Mouse (Mus musculus) G1E (cell line): ENCODE data around the gene Pnpla1. TPM values are rescaled to one million over a fixed set of nuclear protein-coding genes. Genes with fewer than 3 reads are reported as not detected.

Source experiments
- ATAC-seq: 2 replicates; pipeline ENCODE4 v1.8.0; 2016; ENCODE audit warnings: mild to moderate bottlenecking; ENCODE audit not compliant: insufficient number of reproducible peaks, poor library complexity, low FRiP score, severe bottlenecking; ENCODE audit errors: extremely low read depth
- DNase-seq: peaks from one replicate; pipeline ENCODE4 v3.0.0; 2012; ENCODE audit warnings: low spot score
- H3K27me3 ChIP-seq: 2 replicates; pipeline ENCODE4 v1.6.1; 2012; ENCODE audit warnings: mild to moderate bottlenecking, low read length, inconsistent platforms; ENCODE audit not compliant: insufficient read depth
- H3K36me3 ChIP-seq: replicated peaks from 2 replicates; pipeline ENCODE3; 2012; ENCODE audit warnings: mild to moderate bottlenecking, inconsistent platforms
- H3K4me1 ChIP-seq: 2 replicates; pipeline ENCODE4 v1.6.1; 2012; ENCODE audit warnings: low read depth, low read length, inconsistent platforms, mixed read lengths; ENCODE audit not compliant: insufficient read depth
- H3K4me3 ChIP-seq: 2 replicates; pipeline ENCODE4 v1.5.1; 2012; ENCODE audit warnings: low read depth, mild to moderate bottlenecking, inconsistent platforms, low read length, moderate library complexity, mixed read lengths
- H3K9me3 ChIP-seq: replicated peaks from 2 replicates; pipeline ENCODE4 v1.6.1; 2012; ENCODE audit warnings: inconsistent platforms
- CTCF ChIP-seq: IDR thresholded peaks from 2 replicates; pipeline ENCODE4 v1.5.1; 2012; ENCODE audit warnings: low read depth, low read length, inconsistent platforms, mixed read lengths
- GATA1 ChIP-seq: IDR thresholded peaks from 2 replicates; pipeline ENCODE4 v1.6.1; 2012; ENCODE audit warnings: borderline replicate concordance, low read length, inconsistent platforms, mixed read lengths
- GATA2 ChIP-seq: IDR thresholded peaks from 2 replicates; pipeline ENCODE4 v1.6.1; 2012; ENCODE audit warnings: low read depth, low read length, inconsistent platforms, borderline replicate concordance
- POLR2AphosphoS5 ChIP-seq: IDR thresholded peaks from 2 replicates; pipeline ENCODE4 v1.6.1; 2012; ENCODE audit warnings: low read depth, low read length, inconsistent platforms; ENCODE audit not compliant: insufficient replicate concordance
- TAL1 ChIP-seq: conservative IDR thresholded peaks from 2 replicates; pipeline ENCODE4 v1.6.1; 2012; ENCODE audit warnings: low read depth, low read length, inconsistent platforms, mixed read lengths
- polyA plus RNA-seq: library from polyadenylated mRNA; stranded (reverse); fragments of >175 nt; gene quantifications from 2 replicates; pipeline ENCODE4 v1.2.3, GENCODE M21; 2012
- total RNA-seq, 2 experiments: library from RNA; stranded (forward) in 1 of 2; stranded (reverse) in 1 of 2; fragments of 200-1000 nt in 1 of 2; fragments of >200 nt in 1 of 2; fragmentation: Nextera tagmentation in 1 of 2; gene quantifications; 2 replicates each; pipeline ENCODE4 v1.2.3; 2014 to 2017

Pnpla1 gene
- total and polyA plus RNA-seq, 3 experiments = not detected

GRCm38 (mm10) chr17:28897817-28898216, 39.6 kb downstream of the Pnpla1 start:
- Histone ChIP-seq H3K36me3 (no peaks in the 10 kb centered on the region), H3K9me3 (no peaks in the 10 kb centered on the region), H3K4me3 (no peak overlapping the region), H3K4me1 (peaks cover 11% of the 10 kb centered on the region), H3K27me3 (peaks cover 29% of the 10 kb centered on the region)
- no peak for TF ChIP-seq GATA1
- no peak for TF ChIP-seq TAL1
- no peak for TF ChIP-seq POLR2AphosphoS5
- no peak for TF ChIP-seq CTCF
- TF ChIP-seq GATA2 = no peak
- DNase-seq (no peak), ATAC-seq (no peak)

DNA sequence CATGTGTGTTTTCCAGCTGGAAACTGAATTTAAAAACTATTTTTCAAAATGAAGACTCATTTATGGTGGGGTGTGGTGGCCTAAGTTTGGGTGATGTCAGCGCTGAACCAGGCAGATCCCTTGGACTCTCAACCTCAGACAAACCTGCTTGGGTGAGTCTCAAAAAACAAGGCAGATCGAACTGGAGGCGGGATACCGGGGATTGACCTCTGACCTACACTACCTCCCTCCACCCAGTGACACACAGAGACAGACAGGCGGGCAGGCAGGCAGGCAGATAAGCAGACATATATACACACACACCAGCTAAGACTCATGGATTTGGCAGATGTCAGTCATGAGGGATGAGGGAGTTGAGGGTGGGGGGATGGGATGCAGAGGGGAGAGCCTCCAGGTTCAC, 40.0 kb downstream of the Pnpla1 start:
- peaks cover 32% of the 10 kb centered on the region for H3K27me3 ChIP-seq
- DNase-seq (no peak), ATAC-seq (no peak)
- H3K4me3 ChIP-seq = no peak overlapping the region
- peaks cover 11% of the 10 kb centered on the region for H3K4me1 ChIP-seq
- TF ChIP-seq CTCF = no peak
- TF ChIP-seq POLR2AphosphoS5 = no peak
- no peak for TF ChIP-seq GATA1
- no peak for TF ChIP-seq GATA2
- TF ChIP-seq TAL1 = no peak
- no peaks in the 10 kb centered on the region for H3K36me3 ChIP-seq
- no peaks in the 10 kb centered on the region for H3K9me3 ChIP-seq

- Histone ChIP-seq H3K27me3 (peaks cover 36% of the 10 kb centered on the region), H3K36me3 (no peaks in the 10 kb centered on the region), H3K4me3 (no peak overlapping the region), H3K9me3 (no peaks in the 10 kb centered on the region), H3K4me1 (peaks cover 8% of the 10 kb centered on the region)
- ATAC-seq (no peak), DNase-seq (no peak)
- TF ChIP-seq TAL1 = no peak
- TF ChIP-seq GATA2 = no peak
- no peak for TF ChIP-seq POLR2AphosphoS5
- no peak for TF ChIP-seq CTCF
- TF ChIP-seq GATA1 = no peak
These were observed 41.2 kb downstream of the Pnpla1 start for GRCm38 (mm10) chr17:28899427-28899826.

- Histone ChIP-seq H3K4me1 (peaks cover 7% of the 10 kb centered on the region; the same call in 1 of the 2 replicates), H3K4me3 (no peak overlapping the region), H3K36me3 (no peaks in the 10 kb centered on the region), H3K9me3 (no peaks in the 10 kb centered on the region), H3K27me3 (peaks cover 44% of the 10 kb centered on the region)
- no peak for TF ChIP-seq GATA1
- TF ChIP-seq GATA2 = no peak
- TF ChIP-seq TAL1 = no peak
- no peak for TF ChIP-seq POLR2AphosphoS5
- no peak for ATAC-seq
- no peak for DNase-seq
These were observed 43.3 kb downstream of the Pnpla1 start for GRCm38 (mm10) chr17:28901559-28901958.

GRCm38 (mm10) chr17:28904546-28905376, 46.5 kb downstream of the Pnpla1 start:
- Histone ChIP-seq H3K27me3 (peaks cover 47% of the 10 kb centered on the region), H3K4me3 (no peak overlapping the region), H3K4me1 (peaks cover 7% of the 10 kb centered on the region; the same call in 1 of the 2 replicates), H3K36me3 (no peaks in the 10 kb centered on the region), H3K9me3 (no peaks in the 10 kb centered on the region)
- TF ChIP-seq CTCF (peak; percentile 57; the same call in 1 of the 2 replicates), TAL1 (no peak)
- DNase-seq (peak; percentile 48), ATAC-seq (no peak; the same call in 1 of the 2 replicates)

GRCm38 (mm10) chr17:28905377-28905916, 47.2 kb downstream of the Pnpla1 start:
- no peaks in the 10 kb centered on the region for H3K9me3 ChIP-seq
- H3K4me1 ChIP-seq = peaks cover 10% of the 10 kb centered on the region; the same call in 1 of the 2 replicates
- H3K27me3 ChIP-seq = peaks cover 53% of the 10 kb centered on the region
- DNase-seq (no peak), ATAC-seq (no peak)
- no peak for TF ChIP-seq POLR2AphosphoS5
- no peak for TF ChIP-seq TAL1
- no peak for TF ChIP-seq GATA2
- TF ChIP-seq GATA1 = no peak
- no peak for TF ChIP-seq CTCF
- H3K4me3 ChIP-seq = no peak overlapping the region
- H3K36me3 ChIP-seq = no peaks in the 10 kb centered on the region
